Mouse (Mus musculus) heart, adult 2 months (tissue): ENCODE results near the gene Gm37240. TPM values are rescaled to one million over a fixed set of nuclear protein-coding genes. Genes with fewer than 3 reads are reported as not detected.

Experiments
- DNase-seq, 2 experiments: peaks; one replicate each; pipeline ENCODE4 v3.0.0; 2021
- H3K27ac ChIP-seq: fragments of 200-600 bp; 2 replicates; pipeline ENCODE4 v1.8.1; 2022
- H3K27me3 ChIP-seq: fragments of 200-500 bp; 2 replicates; pipeline ENCODE4 v1.6.1; 2012; ENCODE audit warnings: mild to moderate bottlenecking, low read length, inconsistent platforms, mixed read lengths; ENCODE audit not compliant: control insufficient read depth, insufficient read depth
- H3K36me3 ChIP-seq: fragments of 200-500 bp; 2 replicates; pipeline ENCODE4 v1.6.1; 2012; ENCODE audit warnings: low read length, inconsistent platforms; ENCODE audit not compliant: control insufficient read depth, insufficient read depth
- H3K4me1 ChIP-seq: fragments of 200-500 bp; 2 replicates; pipeline ENCODE4 v1.6.1; 2011; ENCODE audit warnings: low read length; ENCODE audit not compliant: control insufficient read depth, insufficient read depth
- H3K4me3 ChIP-seq: fragments of 200-600 bp; 2 replicates; pipeline ENCODE4 v1.8.1; 2022
- H3K79me2 ChIP-seq: fragments of 200-500 bp; replicated peaks from 2 replicates; pipeline ENCODE4 v1.6.1; 2012; ENCODE audit warnings: mild to moderate bottlenecking, inconsistent platforms, low read length, moderate library complexity, mixed read lengths; ENCODE audit not compliant: control insufficient read depth, insufficient read depth
- H3K9ac ChIP-seq: fragments of 200-500 bp; 2 replicates; pipeline ENCODE4 v1.6.1; 2012; ENCODE audit warnings: low read depth, mild to moderate bottlenecking, control low read depth, inconsistent platforms, low read length, mixed read lengths
- CTCF ChIP-seq: fragments of 200-600 bp; IDR thresholded peaks from 2 replicates; pipeline ENCODE4 v1.8.1; 2022; ENCODE audit warnings: antibody characterized with exemption, mild to moderate bottlenecking, moderate library complexity
- EP300 ChIP-seq: fragments of 200-500 bp; IDR thresholded peaks from 2 replicates; pipeline ENCODE4 v1.6.1; 2011; ENCODE audit warnings: low read depth, low read length, control low read depth; ENCODE audit not compliant: insufficient read depth
- POLR2A ChIP-seq: fragments of 200-500 bp; IDR thresholded peaks from 2 replicates; pipeline ENCODE4 v1.6.1; 2011; ENCODE audit warnings: mild to moderate bottlenecking, low read depth, low read length, control low read depth; ENCODE audit not compliant: insufficient read depth
- WGBS: fragments of 180-500 bp; shearing (Covaris S2); methylation state at CpG from one replicate; pipeline ENCODE4 v1.1.7; 2018; 5-methylcytosine and 5-hydroxymethylcytosine counted together
- intact Hi-C: fragments of 180-260 bp; cut with DNase I; formaldehyde crosslinking; loops from one replicate; pipeline ENCODE4 v1.15.1; 2025
- polyA plus RNA-seq: library from polyadenylated mRNA; depleted of rRNA; stranded (reverse); fragments of >200 nt; gene quantifications from 2 replicates; pipeline ENCODE4 v1.2.3, GENCODE M21; 2012
- total RNA-seq, 2 experiments: library from RNA; stranded (reverse); gene quantifications; 2 replicates each; pipeline ENCODE4 v1.2.3; 2021

Gm37240 gene
- total and polyA plus RNA-seq, 3 experiments = 25.0 to 45.3 (median 36.6) TPM

- Histone ChIP-seq H3K27me3 (peaks cover 2% of the 10 kb centered on the region; the same call in 1 of the 2 replicates), H3K4me1 (no peaks in the 10 kb centered on the region), H3K9ac (no peak overlapping the region), H3K4me3 (no peak overlapping the region), H3K36me3 (no peaks in the 10 kb centered on the region), H3K79me2 (no peaks in the 10 kb centered on the region), H3K27ac (no peak overlapping the region)
- no peak for DNase-seq
- intact Hi-C loops = no loop called here
- TF ChIP-seq POLR2A = no peak
- TF ChIP-seq EP300 = no peak
- no peak for TF ChIP-seq CTCF
- WGBS = 94% methylated on average over 2 of the region's 2 CpGs
Observed at GRCm38 (mm10) chr3:84602759-84603158, 1284.6 kb downstream of the Gm37240 start.

GRCm38 (mm10) chr3:84601870-84602495 is 1285.3 kb downstream of the Gm37240 start:
- intact Hi-C loops = no loop called here
- H3K4me1 ChIP-seq = no peaks in the 10 kb centered on the region
- no peak overlapping the region for H3K27ac ChIP-seq
- 76% methylated on average over 9 of the region's 9 CpGs for WGBS
- no peak overlapping the region for H3K4me3 ChIP-seq
- TF ChIP-seq EP300 (no peak), CTCF (no peak), POLR2A (no peak)
- no peak overlapping the region for H3K9ac ChIP-seq
- no peaks in the 10 kb centered on the region for H3K79me2 ChIP-seq
- no peaks in the 10 kb centered on the region for H3K36me3 ChIP-seq
- no peaks in the 10 kb centered on the region for H3K27me3 ChIP-seq
- no peak for DNase-seq

DNA sequence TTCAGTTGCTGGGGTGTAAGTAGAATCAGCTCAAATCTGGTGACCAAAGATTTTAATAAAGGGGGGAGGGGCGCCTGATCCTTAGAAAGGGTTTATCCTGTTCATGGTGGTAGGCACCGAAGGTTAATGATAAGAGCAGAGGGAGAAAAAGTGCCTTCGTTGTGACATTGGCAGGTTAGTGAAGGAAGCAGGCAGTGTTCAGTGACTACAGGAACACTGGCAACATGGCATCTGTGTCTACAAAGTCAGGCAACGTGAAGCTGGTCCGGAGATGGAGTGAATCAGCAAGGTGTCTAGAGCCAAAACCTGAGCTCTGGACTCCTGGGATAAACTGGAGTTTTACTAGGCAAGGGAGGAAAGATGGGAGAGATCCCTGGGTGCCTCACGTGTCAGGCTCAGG is 1288.6 kb downstream of the Gm37240 start:
- Histone ChIP-seq H3K27me3 (no peaks in the 10 kb centered on the region), H3K79me2 (no peaks in the 10 kb centered on the region), H3K9ac (no peak overlapping the region), H3K27ac (no peak overlapping the region), H3K4me3 (no peak overlapping the region), H3K4me1 (no peaks in the 10 kb centered on the region), H3K36me3 (no peaks in the 10 kb centered on the region)
- WGBS = 71% methylated on average over 6 of the region's 6 CpGs
- TF ChIP-seq POLR2A (no peak), CTCF (no peak), EP300 (no peak)
- intact Hi-C loops = no loop called here
- DNase-seq = no peak

- 81% methylated on average over 6 of the region's 6 CpGs for WGBS
- Histone ChIP-seq H3K27me3 (no peaks in the 10 kb centered on the region), H3K4me1 (no peaks in the 10 kb centered on the region), H3K27ac (no peak overlapping the region), H3K4me3 (no peak overlapping the region), H3K79me2 (no peaks in the 10 kb centered on the region), H3K9ac (no peak overlapping the region), H3K36me3 (no peaks in the 10 kb centered on the region)
- no peak for DNase-seq
- intact Hi-C loops = no loop called here
- no peak for TF ChIP-seq EP300
- no peak for TF ChIP-seq CTCF
- no peak for TF ChIP-seq POLR2A
Observed at GRCm38 (mm10) chr3:84597996-84598734, 1289.2 kb downstream of the Gm37240 start.

- no peak overlapping the region for H3K27ac ChIP-seq
- H3K4me1 ChIP-seq = no peaks in the 10 kb centered on the region
- intact Hi-C loops = no loop called here
- H3K36me3 ChIP-seq = no peaks in the 10 kb centered on the region
- WGBS = 51% methylated on average over 5 of the region's 5 CpGs
- DNase-seq = no peak
- H3K27me3 ChIP-seq = no peaks in the 10 kb centered on the region
- H3K4me3 ChIP-seq = no peak overlapping the region
- no peak for TF ChIP-seq CTCF
- H3K79me2 ChIP-seq = no peaks in the 10 kb centered on the region
- H3K9ac ChIP-seq = no peak overlapping the region
Observed at GRCm38 (mm10) chr3:84595677-84596234, 1291.6 kb downstream of the Gm37240 start.

- H3K27me3 ChIP-seq = no peaks in the 10 kb centered on the region
- no peaks in the 10 kb centered on the region for H3K4me1 ChIP-seq
- no peaks in the 10 kb centered on the region for H3K36me3 ChIP-seq
- DNase-seq = peak in 1 of 2 experiments; percentile 19
- H3K79me2 ChIP-seq = no peaks in the 10 kb centered on the region
- no peak overlapping the region for H3K9ac ChIP-seq
- H3K4me3 ChIP-seq = peak overlapping the region; percentile 41
- TF ChIP-seq EP300 (no peak), CTCF (no peak), POLR2A (no peak)
- intact Hi-C loops = no loop called here
- 11% methylated on average over 23 of the region's 23 CpGs for WGBS
- no peak overlapping the region for H3K27ac ChIP-seq
Observed at GRCm38 (mm10) chr3:84594894-84595676, 1292.2 kb downstream of the Gm37240 start.
